Mouse (Mus musculus) lung, embryonic 16.5 days (tissue): ENCODE results near the gene Apba1. TPM values are rescaled to one million over a fixed set of nuclear protein-coding genes. Genes with fewer than 3 reads are reported as not detected.

ENCODE experiments used
- ATAC-seq: fragments of 200-750 bp; cut with Nextera tagmentation; 2 replicates; pipeline ENCODE4 v1.8.0; 2017; ENCODE audit warnings: low read depth, mild to moderate bottlenecking, moderate library complexity
- H3K27ac ChIP-seq: fragments of 300-500 bp; sonication (generic); 2 replicates; pipeline ENCODE4 v1.5.1; 2014; ENCODE audit warnings: mild to moderate bottlenecking, control low read depth, low read length
- H3K27me3 ChIP-seq: fragments of 300-500 bp; sonication (generic); 2 replicates; pipeline ENCODE4 v1.6.1; 2014; ENCODE audit warnings: low read depth, low read length, mixed read lengths; ENCODE audit not compliant: control insufficient read depth, insufficient read depth
- H3K36me3 ChIP-seq: fragments of 300-500 bp; sonication (generic); 2 replicates; pipeline ENCODE4 v1.6.1; 2014; ENCODE audit warnings: low read length; ENCODE audit not compliant: control insufficient read depth, insufficient read depth
- H3K4me1 ChIP-seq: fragments of 300-500 bp; sonication (generic); replicated peaks from 2 replicates; pipeline ENCODE4 v1.6.1; 2014; ENCODE audit warnings: low read length, mixed read lengths; ENCODE audit not compliant: control insufficient read depth, insufficient read depth
- H3K4me2 ChIP-seq: fragments of 300-500 bp; sonication (generic); 2 replicates; pipeline ENCODE4 v1.6.1; 2014; ENCODE audit warnings: low read depth, low read length, control low read depth
- H3K4me3 ChIP-seq: fragments of 300-500 bp; sonication (generic); 2 replicates; pipeline ENCODE4 v1.5.1; 2014; ENCODE audit warnings: mild to moderate bottlenecking, low read length, control low read depth
- H3K9ac ChIP-seq: fragments of 300-500 bp; sonication (generic); 2 replicates; pipeline ENCODE4 v1.6.1; 2014; ENCODE audit warnings: low read length, control low read depth
- H3K9me3 ChIP-seq: fragments of 300-500 bp; sonication (generic); 2 replicates; pipeline ENCODE4 v1.6.1; 2016; ENCODE audit warnings: low read length; ENCODE audit not compliant: control insufficient read depth
- WGBS: fragments of 180-500 bp; shearing (Covaris S2); extraction: QIAGEN DNeasy Blood & Tissue Kit; methylation state at CpG from one replicate; pipeline ENCODE4 v1.1.7; 2014; 5-methylcytosine and 5-hydroxymethylcytosine counted together
- polyA plus RNA-seq: library from polyadenylated mRNA; unstranded; fragments of >200 nt; fragmentation: Nextera tagmentation; extraction: Ambion mirVana; gene quantifications from 2 replicates; pipeline ENCODE4 v1.2.1, GENCODE M21; 2015

Gene Apba1
- polyA plus RNA-seq, 1 experiment from 2014 or later, result 0.33 TPM

- Histone ChIP-seq H3K27me3 (no peaks in the 10 kb centered on the region), H3K4me2 (no peak overlapping the region), H3K36me3 (no peaks in the 10 kb centered on the region), H3K4me1 (no peaks in the 10 kb centered on the region), H3K9me3 (no peaks in the 10 kb centered on the region), H3K27ac (no peak overlapping the region), H3K4me3 (no peak overlapping the region), H3K9ac (no peak overlapping the region)
- WGBS, result 70% methylated on average over 3 of the region's 3 CpGs
- no peak for ATAC-seq
Observed at GRCm38 (mm10) chr19:23794491-23794890, 35.8 kb downstream of the Apba1 start.

GRCm38 (mm10) chr19:23795156-23795555 is 36.5 kb downstream of the Apba1 start:
- H3K4me1 ChIP-seq, result no peaks in the 10 kb centered on the region
- no peak overlapping the region for H3K4me2 ChIP-seq
- no peak overlapping the region for H3K9ac ChIP-seq
- WGBS, result 76% methylated on average over 4 of the region's 4 CpGs
- no peak for ATAC-seq
- no peak overlapping the region for H3K27ac ChIP-seq
- no peak overlapping the region for H3K4me3 ChIP-seq
- H3K36me3 ChIP-seq, result no peaks in the 10 kb centered on the region
- no peaks in the 10 kb centered on the region for H3K9me3 ChIP-seq
- H3K27me3 ChIP-seq, result no peaks in the 10 kb centered on the region

- H3K36me3 ChIP-seq, result no peaks in the 10 kb centered on the region
- no peak overlapping the region for H3K4me2 ChIP-seq
- no peak overlapping the region for H3K27ac ChIP-seq
- H3K4me1 ChIP-seq, result no peaks in the 10 kb centered on the region
- H3K9me3 ChIP-seq, result no peaks in the 10 kb centered on the region
- H3K27me3 ChIP-seq, result no peaks in the 10 kb centered on the region
- no peak for ATAC-seq
- WGBS, result 26% methylated on average over 1 of the region's 1 CpGs
- no peak overlapping the region for H3K4me3 ChIP-seq
- H3K9ac ChIP-seq, result no peak overlapping the region
Observed at GRCm38 (mm10) chr19:23801174-23801573, 42.5 kb downstream of the Apba1 start.

GRCm38 (mm10) chr19:23803221-23803870 is 44.7 kb downstream of the Apba1 start:
- H3K27ac ChIP-seq, result no peak overlapping the region
- H3K4me2 ChIP-seq, result no peak overlapping the region
- H3K4me1 ChIP-seq, result no peaks in the 10 kb centered on the region
- H3K9me3 ChIP-seq, result no peaks in the 10 kb centered on the region
- WGBS, result 70% methylated on average over 4 of the region's 4 CpGs
- H3K9ac ChIP-seq, result no peak overlapping the region
- no peaks in the 10 kb centered on the region for H3K36me3 ChIP-seq
- H3K4me3 ChIP-seq, result no peak overlapping the region
- H3K27me3 ChIP-seq, result no peaks in the 10 kb centered on the region
- no peak for ATAC-seq

GRCm38 (mm10) chr19:23806796-23807195 is 48.1 kb downstream of the Apba1 start:
- no peaks in the 10 kb centered on the region for H3K4me1 ChIP-seq
- no peaks in the 10 kb centered on the region for H3K9me3 ChIP-seq
- WGBS, result 38% methylated on average over 6 of the region's 6 CpGs
- H3K4me3 ChIP-seq, result no peak overlapping the region
- H3K4me2 ChIP-seq, result no peak overlapping the region
- no peaks in the 10 kb centered on the region for H3K27me3 ChIP-seq
- no peak overlapping the region for H3K27ac ChIP-seq
- no peaks in the 10 kb centered on the region for H3K36me3 ChIP-seq
- no peak for ATAC-seq
- no peak overlapping the region for H3K9ac ChIP-seq

GRCm38 (mm10) chr19:23807371-23807770 is 48.7 kb downstream of the Apba1 start:
- Histone ChIP-seq H3K4me3 (no peak overlapping the region), H3K36me3 (no peaks in the 10 kb centered on the region), H3K9ac (no peak overlapping the region), H3K4me1 (no peaks in the 10 kb centered on the region), H3K27ac (no peak overlapping the region), H3K27me3 (no peaks in the 10 kb centered on the region), H3K9me3 (no peaks in the 10 kb centered on the region), H3K4me2 (no peak overlapping the region)
- 67% methylated on average over 8 of the region's 8 CpGs for WGBS
- no peak for ATAC-seq

GRCm38 (mm10) chr19:23809236-23809635 is 50.5 kb downstream of the Apba1 start:
- no peaks in the 10 kb centered on the region for H3K9me3 ChIP-seq
- WGBS, result 87% methylated on average over 1 of the region's 1 CpGs
- H3K36me3 ChIP-seq, result no peaks in the 10 kb centered on the region
- no peak overlapping the region for H3K4me2 ChIP-seq
- ATAC-seq, result no peak
- no peak overlapping the region for H3K4me3 ChIP-seq
- no peak overlapping the region for H3K27ac ChIP-seq
- no peak overlapping the region for H3K9ac ChIP-seq
- H3K4me1 ChIP-seq, result no peaks in the 10 kb centered on the region
- no peaks in the 10 kb centered on the region for H3K27me3 ChIP-seq

GRCm38 (mm10) chr19:23810512-23810911 is 51.8 kb downstream of the Apba1 start:
- no peaks in the 10 kb centered on the region for H3K4me1 ChIP-seq
- H3K9ac ChIP-seq, result no peak overlapping the region
- H3K4me2 ChIP-seq, result no peak overlapping the region
- no peak overlapping the region for H3K4me3 ChIP-seq
- 74% methylated on average over 5 of the region's 5 CpGs for WGBS
- no peaks in the 10 kb centered on the region for H3K9me3 ChIP-seq
- no peaks in the 10 kb centered on the region for H3K27me3 ChIP-seq
- H3K27ac ChIP-seq, result no peak overlapping the region
- H3K36me3 ChIP-seq, result no peaks in the 10 kb centered on the region
- no peak for ATAC-seq

- no peak for ATAC-seq
- Histone ChIP-seq H3K27ac (no peak overlapping the region), H3K4me1 (no peaks in the 10 kb centered on the region), H3K27me3 (no peaks in the 10 kb centered on the region), H3K4me3 (no peak overlapping the region), H3K4me2 (no peak overlapping the region), H3K9me3 (no peaks in the 10 kb centered on the region), H3K36me3 (no peaks in the 10 kb centered on the region), H3K9ac (no peak overlapping the region)
- WGBS, result 64% methylated on average over 5 of the region's 5 CpGs
Observed at GRCm38 (mm10) chr19:23810976-23811375, 52.3 kb downstream of the Apba1 start.

- H3K9me3 ChIP-seq, result no peaks in the 10 kb centered on the region
- no peak overlapping the region for H3K9ac ChIP-seq
- no peak for ATAC-seq
- no peak overlapping the region for H3K27ac ChIP-seq
- no peaks in the 10 kb centered on the region for H3K36me3 ChIP-seq
- no peak overlapping the region for H3K4me3 ChIP-seq
- no peaks in the 10 kb centered on the region for H3K4me1 ChIP-seq
- H3K4me2 ChIP-seq, result no peak overlapping the region
- H3K27me3 ChIP-seq, result no peaks in the 10 kb centered on the region
- WGBS, result 71% methylated on average over 13 of the region's 13 CpGs
Observed at GRCm38 (mm10) chr19:23816762-23817161, 58.1 kb downstream of the Apba1 start.
